Mouse (Mus musculus): ENCODE measurements around the gene Apbb2. TPM values are rescaled to one million over a fixed set of nuclear protein-coding genes. Genes with fewer than 3 reads are reported as not detected.
A peak's percentile ranks its signal among the peaks of the same experiment; 100 is the strongest.

The Apbb2 gene
- total and polyA plus RNA-seq, 3 experiments, result 26.7 to 40.0 (median 39.9) TPM

GRCm38 (mm10) chr5:66523681-66524503 lies 94.7 kb downstream of the Apbb2 start:
- TF ChIP-seq POLR2A (IDR thresholded peaks at IDR 0.05; ENCODE audit: insufficient read depth, low read depth, low read length), result 0 out of 2 replicates have a peak, but pooled peaks have one; percentile 40
- TF ChIP-seq CTCF (IDR thresholded peaks at IDR 0.05), result no peak
- TF ChIP-seq EP300 (IDR thresholded peaks at IDR 0.05; ENCODE audit: insufficient read depth, low read depth, low read length), result peak; percentile 79
- intact Hi-C loops (cut with DNase I), result no loop called here
- H3K4me3 ChIP-seq, result peak overlapping the region; percentile 15; the same call in 1 of the 2 replicates
- H3K36me3 ChIP-seq (ENCODE audit: control insufficient read depth, insufficient read depth, low read length), result peaks cover 17% of the 10 kb centered on the region
- H3K27me3 ChIP-seq (ENCODE audit: control insufficient read depth, insufficient read depth, low read length), result no peaks in the 10 kb centered on the region
- H3K79me2 ChIP-seq (replicated peaks; ENCODE audit: control insufficient read depth, insufficient read depth, low read length), result peaks cover 4% of the 10 kb centered on the region; the same call in 1 of the 2 replicates
- WGBS, result 34% methylated on average over 16 of the region's 16 CpGs
- DNase-seq, result peak in 1 of 2 experiments; percentile 43
- peak overlapping the region; percentile 70 for H3K27ac ChIP-seq
- 0 out of 2 replicates have a peak overlapping the region, but pooled peaks have one; percentile 12 for H3K9ac ChIP-seq (ENCODE audit: low read depth, low read length)
- peaks cover 19% of the 10 kb centered on the region for H3K4me1 ChIP-seq (ENCODE audit: control insufficient read depth, insufficient read depth, low read length)

DNA sequence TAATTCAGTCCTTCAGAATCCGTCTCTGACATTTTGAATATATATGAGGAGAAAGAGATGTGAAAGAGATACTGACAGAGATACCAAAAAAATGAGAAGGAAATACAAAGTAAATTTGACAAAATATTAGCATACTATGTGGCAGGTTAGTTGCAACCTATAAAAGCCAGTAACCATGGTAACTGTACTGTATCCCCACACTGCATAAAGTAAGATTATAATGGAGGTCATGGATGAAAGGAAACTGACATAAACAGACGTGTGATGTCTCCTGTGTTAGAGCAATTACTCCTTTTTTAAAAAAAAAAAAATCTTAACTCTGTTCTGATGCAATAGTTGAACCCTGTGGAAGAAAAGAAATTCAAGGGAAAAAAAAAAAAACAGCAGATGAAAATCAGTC lies 97.3 kb downstream of the Apbb2 start:
- H3K27ac ChIP-seq, result no peak overlapping the region
- H3K79me2 ChIP-seq (replicated peaks; ENCODE audit: control insufficient read depth, insufficient read depth, low read length), result peaks cover 6% of the 10 kb centered on the region; the same call in 1 of the 2 replicates
- H3K9ac ChIP-seq (ENCODE audit: low read depth, low read length), result no peak overlapping the region
- H3K4me1 ChIP-seq (ENCODE audit: control insufficient read depth, insufficient read depth, low read length), result peaks cover 22% of the 10 kb centered on the region
- DNase-seq, result no peak
- peaks cover 15% of the 10 kb centered on the region for H3K36me3 ChIP-seq (ENCODE audit: control insufficient read depth, insufficient read depth, low read length)
- H3K27me3 ChIP-seq (ENCODE audit: control insufficient read depth, insufficient read depth, low read length), result no peaks in the 10 kb centered on the region
- intact Hi-C loops (cut with DNase I), result no loop called here
- TF ChIP-seq EP300 (IDR thresholded peaks at IDR 0.05; ENCODE audit: insufficient read depth, low read depth, low read length) (no peak), CTCF (IDR thresholded peaks at IDR 0.05) (no peak), POLR2A (IDR thresholded peaks at IDR 0.05; ENCODE audit: insufficient read depth, low read depth, low read length) (no peak)
- no peak overlapping the region for H3K4me3 ChIP-seq
- 71% methylated on average over 2 of the region's 2 CpGs for WGBS

GRCm38 (mm10) chr5:66519511-66519910 lies 99.1 kb downstream of the Apbb2 start:
- DNase-seq, result no peak
- Histone ChIP-seq H3K4me3 (no peak overlapping the region), H3K79me2 (replicated peaks; ENCODE audit: control insufficient read depth, insufficient read depth, low read length) (peaks cover 8% of the 10 kb centered on the region), H3K27me3 (ENCODE audit: control insufficient read depth, insufficient read depth, low read length) (no peaks in the 10 kb centered on the region), H3K36me3 (ENCODE audit: control insufficient read depth, insufficient read depth, low read length) (peaks cover 11% of the 10 kb centered on the region), H3K9ac (ENCODE audit: low read depth, low read length) (no peak overlapping the region), H3K4me1 (ENCODE audit: control insufficient read depth, insufficient read depth, low read length) (peaks cover 19% of the 10 kb centered on the region), H3K27ac (peak overlapping the region; percentile 20)
- WGBS, result 35% methylated on average over 5 of the region's 5 CpGs
- intact Hi-C loops (cut with DNase I), result no loop called here
- TF ChIP-seq POLR2A (IDR thresholded peaks at IDR 0.05; ENCODE audit: insufficient read depth, low read depth, low read length) (no peak), CTCF (IDR thresholded peaks at IDR 0.05) (no peak), EP300 (IDR thresholded peaks at IDR 0.05; ENCODE audit: insufficient read depth, low read depth, low read length) (no peak)

DNA sequence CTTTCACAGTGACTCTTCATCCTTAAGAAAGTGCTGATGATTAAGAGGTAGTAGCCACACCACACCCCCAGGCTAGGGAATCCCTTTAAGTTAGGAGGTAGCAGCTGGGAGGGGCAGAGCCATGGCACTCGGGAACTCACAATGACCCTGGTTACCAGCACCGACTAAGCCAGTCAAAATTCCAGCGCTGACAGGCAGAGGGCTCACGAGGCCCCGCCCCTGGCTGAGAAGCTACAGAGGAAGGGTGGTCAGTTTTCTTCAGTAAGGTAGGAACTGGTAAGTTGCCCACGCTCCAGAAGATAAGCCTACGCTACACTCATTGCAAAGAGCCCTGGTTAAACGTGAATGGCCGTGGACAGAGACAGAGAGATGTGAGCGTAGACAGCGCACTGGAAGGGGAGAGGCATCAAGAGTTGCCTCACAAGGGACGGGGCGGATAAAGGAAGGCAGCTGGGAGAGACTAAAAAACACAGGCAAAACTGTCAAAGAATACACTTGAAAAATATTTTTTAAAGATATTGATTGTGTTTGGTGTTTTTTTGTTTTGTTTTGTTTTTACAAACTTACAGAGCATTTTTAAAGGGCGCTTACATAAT lies 100.1 kb downstream of the Apbb2 start:
- Histone ChIP-seq H3K27me3 (ENCODE audit: control insufficient read depth, insufficient read depth, low read length) (no peaks in the 10 kb centered on the region), H3K79me2 (replicated peaks; ENCODE audit: control insufficient read depth, insufficient read depth, low read length) (peaks cover 8% of the 10 kb centered on the region), H3K36me3 (ENCODE audit: control insufficient read depth, insufficient read depth, low read length) (peaks cover 11% of the 10 kb centered on the region), H3K27ac (no peak overlapping the region; the same call in 1 of the 2 replicates), H3K9ac (ENCODE audit: low read depth, low read length) (no peak overlapping the region), H3K4me3 (no peak overlapping the region), H3K4me1 (ENCODE audit: control insufficient read depth, insufficient read depth, low read length) (peaks cover 17% of the 10 kb centered on the region)
- intact Hi-C loops (cut with DNase I), result no loop called here
- TF ChIP-seq EP300 (IDR thresholded peaks at IDR 0.05; ENCODE audit: insufficient read depth, low read depth, low read length) (no peak), CTCF (IDR thresholded peaks at IDR 0.05) (peak; percentile 27)
- 47% methylated on average over 14 of the region's 14 CpGs for WGBS
- DNase-seq, result no peak

DNA sequence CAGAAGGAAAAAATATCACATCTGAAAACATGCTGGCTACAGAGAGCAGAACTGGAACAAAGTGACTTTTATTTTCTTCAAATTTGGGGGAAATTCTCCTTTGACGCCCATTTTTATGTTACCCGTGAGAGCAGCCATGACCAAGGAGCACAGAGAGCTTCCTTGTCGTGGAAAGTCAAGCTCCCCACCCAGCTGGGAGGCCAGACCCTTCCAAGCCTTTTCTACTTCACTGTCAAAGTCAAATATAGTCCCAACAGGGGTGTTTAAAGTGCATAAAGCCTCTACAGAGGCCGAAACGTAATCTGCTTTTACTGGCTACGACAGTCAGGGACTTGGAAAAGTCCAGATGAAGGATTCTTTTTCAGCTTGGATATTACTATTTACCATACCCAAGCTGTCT lies 101.1 kb downstream of the Apbb2 start:
- WGBS, result 70% methylated on average over 6 of the region's 6 CpGs
- Histone ChIP-seq H3K9ac (ENCODE audit: low read depth, low read length) (no peak overlapping the region), H3K27ac (no peak overlapping the region), H3K4me1 (ENCODE audit: control insufficient read depth, insufficient read depth, low read length) (peaks cover 16% of the 10 kb centered on the region), H3K79me2 (replicated peaks; ENCODE audit: control insufficient read depth, insufficient read depth, low read length) (peaks cover 8% of the 10 kb centered on the region), H3K27me3 (ENCODE audit: control insufficient read depth, insufficient read depth, low read length) (no peaks in the 10 kb centered on the region), H3K4me3 (no peak overlapping the region), H3K36me3 (ENCODE audit: control insufficient read depth, insufficient read depth, low read length) (peaks cover 3% of the 10 kb centered on the region)
- intact Hi-C loops (cut with DNase I), result no loop called here
- TF ChIP-seq CTCF (IDR thresholded peaks at IDR 0.05) (no peak), POLR2A (IDR thresholded peaks at IDR 0.05; ENCODE audit: insufficient read depth, low read depth, low read length) (no peak), EP300 (IDR thresholded peaks at IDR 0.05; ENCODE audit: insufficient read depth, low read depth, low read length) (no peak)
- no peak for DNase-seq

DNA sequence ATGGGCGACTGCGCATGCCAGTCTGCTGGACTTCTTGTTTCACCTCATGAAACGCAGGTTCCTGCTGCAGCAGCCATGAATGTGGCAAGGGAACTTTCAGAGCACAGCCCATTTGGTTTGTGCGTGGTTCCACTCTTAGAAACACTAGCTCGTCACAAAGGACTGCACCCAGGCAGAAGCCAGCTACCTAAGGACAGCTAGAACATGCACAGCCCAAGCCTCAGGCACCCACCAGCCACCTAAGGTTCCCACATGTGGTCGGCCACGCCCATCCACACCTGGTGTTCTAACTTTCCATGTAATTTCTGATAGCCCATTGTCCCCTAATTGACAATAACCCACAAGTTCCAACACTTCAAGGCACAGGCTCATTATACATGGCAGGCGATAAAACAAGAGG lies 102.3 kb downstream of the Apbb2 start:
- WGBS, result 90% methylated on average over 8 of the region's 8 CpGs

More for the DNA sequence above, 102.3 kb downstream of the Apbb2 start:
- H3K27me3 ChIP-seq (ENCODE audit: control insufficient read depth, insufficient read depth, low read length), result no peaks in the 10 kb centered on the region
- no peak for DNase-seq
- TF ChIP-seq CTCF (IDR thresholded peaks at IDR 0.05), result no peak
- no peak for TF ChIP-seq POLR2A (IDR thresholded peaks at IDR 0.05; ENCODE audit: insufficient read depth, low read depth, low read length)
- TF ChIP-seq EP300 (IDR thresholded peaks at IDR 0.05; ENCODE audit: insufficient read depth, low read depth, low read length), result no peak
- H3K79me2 ChIP-seq (replicated peaks; ENCODE audit: control insufficient read depth, insufficient read depth, low read length), result peaks cover 6% of the 10 kb centered on the region
- H3K27ac ChIP-seq, result no peak overlapping the region
- H3K4me3 ChIP-seq, result no peak overlapping the region
- H3K9ac ChIP-seq (ENCODE audit: low read depth, low read length), result no peak overlapping the region
- intact Hi-C loops (cut with DNase I), result no loop called here
- peaks cover 14% of the 10 kb centered on the region for H3K4me1 ChIP-seq (ENCODE audit: control insufficient read depth, insufficient read depth, low read length)
- peaks cover 3% of the 10 kb centered on the region for H3K36me3 ChIP-seq (ENCODE audit: control insufficient read depth, insufficient read depth, low read length)
